In the genomic region with DNA sequence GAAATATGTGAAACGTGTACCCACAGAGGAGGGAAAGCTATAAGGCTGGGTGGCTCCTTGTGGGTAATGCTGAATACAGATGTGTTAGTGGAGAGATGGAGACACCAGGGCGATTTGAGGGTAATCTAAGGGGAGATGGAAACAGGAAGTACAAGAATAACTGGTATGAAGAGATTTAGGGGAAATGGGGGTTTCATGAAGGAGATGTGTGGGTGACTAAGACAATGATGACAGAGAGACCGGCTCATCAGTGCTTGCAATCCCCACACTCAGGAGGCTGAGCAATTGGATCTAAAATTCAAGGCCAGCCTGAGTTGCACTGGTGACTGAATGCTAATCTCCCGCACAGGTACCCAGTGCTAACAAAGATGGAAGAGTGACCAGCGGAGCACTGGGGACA, we compare ENCODE assay signal across 9 mouse cellular contexts. TPM values are rescaled to one million over a fixed set of nuclear protein-coding genes. Genes with fewer than 3 reads are reported as not detected.
DNase-seq lines count a peak whose midpoint lies in the region; ATAC-seq and TF ChIP-seq lines count a peak whose summit lies in the region.
"Had no signal": no experiment of that assay in that cellular context is flagged by ENCODE, and none has a peak within 500 bp of the region (broad histone marks: within the 10 kb centered on the region; RNA-seq: fewer than 3 reads in every experiment).

No protein-coding gene starts in this region.

- H3K27ac ChIP-seq in heart, embryonic 12.5 days (ENCODE audit: poor library complexity, severe bottlenecking) = no peak overlapping the region
- H3K27ac ChIP-seq in hindbrain, embryonic 14.5 days = no peak overlapping the region
- H3K27ac ChIP-seq in midbrain, embryonic 10.5 days (replicated peaks) = no peak overlapping the region

- peaks cover 16% of the 10 kb centered on the region for H3K36me3 ChIP-seq in heart, embryonic 12.5 days
- peaks cover 26% of the 10 kb centered on the region for H3K36me3 ChIP-seq in G1E (replicated peaks)
- peaks cover 8% of the 10 kb centered on the region for H3K36me3 ChIP-seq in hindbrain, embryonic 14.5 days (replicated peaks; ENCODE audit: control insufficient read depth, insufficient read depth)
- peaks cover 20% of the 10 kb centered on the region for H3K36me3 ChIP-seq in midbrain, embryonic 10.5 days

- ATAC-seq in heart, embryonic 12.5 days (ENCODE audit: insufficient number of reproducible peaks, low FRiP score) = no peak
- ATAC-seq in G1E (ENCODE audit: extremely low read depth, insufficient number of reproducible peaks, low FRiP score, poor library complexity, severe bottlenecking) = no peak
- ATAC-seq in hindbrain, embryonic 14.5 days (ENCODE audit: low FRiP score) = no peak

- TF ChIP-seq CTCF in G1E (IDR thresholded peaks at IDR 0.05; ENCODE audit: low read depth, low read length) = no peak

- H3K27me3 ChIP-seq in heart, embryonic 12.5 days (replicated peaks) = no peaks in the 10 kb centered on the region
- H3K27me3 ChIP-seq in G1E (ENCODE audit: insufficient read depth, low read length) = no peaks in the 10 kb centered on the region
- H3K27me3 ChIP-seq in hindbrain, embryonic 14.5 days (ENCODE audit: control insufficient read depth, insufficient read depth, low read length) = no peaks in the 10 kb centered on the region
- H3K27me3 ChIP-seq in midbrain, embryonic 10.5 days (ENCODE audit: low read depth, poor library complexity, severe bottlenecking) = no peaks in the 10 kb centered on the region

- peak overlapping the region; percentile 83 for H3K4me3 ChIP-seq in heart, embryonic 12.5 days
- peak overlapping the region; percentile 81 for H3K4me3 ChIP-seq in G1E (ENCODE audit: low read depth, low read length)
- H3K4me3 ChIP-seq in hindbrain, embryonic 14.5 days (replicated peaks; ENCODE audit: low read length) = peak overlapping the region; percentile 76
- H3K4me3 ChIP-seq in midbrain, embryonic 10.5 days = peak overlapping the region; percentile 84

- no peak for DNase-seq in heart, adult 11 months
- no peak for DNase-seq in G1E (ENCODE audit: low spot score)
- no peak for DNase-seq in hindbrain, embryonic 14.5 days (ENCODE audit: low spot score)
- no peak for DNase-seq in midbrain, embryonic 10.5 days (ENCODE audit: low spot score)
- DNase-seq in layer of hippocampus, postnatal 14 days (ENCODE audit: low spot score in 2 of 2) = no peak
- DNase-seq in adipocyte (ENCODE audit: low spot score) = no peak
- no peak for DNase-seq in layer of hippocampus, adult 18-20 months (ENCODE audit: low spot score in 2 of 2)

- H3K9me3 ChIP-seq in heart, embryonic 12.5 days (replicated peaks) = no peaks in the 10 kb centered on the region
- no peaks in the 10 kb centered on the region for H3K9me3 ChIP-seq in G1E (replicated peaks)
- no peaks in the 10 kb centered on the region for H3K9me3 ChIP-seq in hindbrain, embryonic 14.5 days (ENCODE audit: control insufficient read depth, low read length)
- H3K9me3 ChIP-seq in midbrain, embryonic 10.5 days (replicated peaks) = no peaks in the 10 kb centered on the region

- 53% methylated on average over 5 of the region's 5 CpGs for WGBS in heart, embryonic 12.5 days
- WGBS in hindbrain, embryonic 14.5 days = 62% methylated on average over 5 of the region's 5 CpGs
- 58% methylated on average over 5 of the region's 5 CpGs for WGBS in midbrain, embryonic 10.5 days

- peaks cover 9% of the 10 kb centered on the region for H3K4me1 ChIP-seq in heart, embryonic 12.5 days (replicated peaks)
- peaks cover 37% of the 10 kb centered on the region for H3K4me1 ChIP-seq in G1E (ENCODE audit: insufficient read depth, low read depth, low read length)
- peaks cover 17% of the 10 kb centered on the region for H3K4me1 ChIP-seq in hindbrain, embryonic 14.5 days (replicated peaks; ENCODE audit: control insufficient read depth, insufficient read depth, low read length)
- peaks cover 30% of the 10 kb centered on the region for H3K4me1 ChIP-seq in midbrain, embryonic 10.5 days

- peak overlapping the region; percentile 88; the same call in 1 of the 2 replicates for H3K9ac ChIP-seq in heart, embryonic 12.5 days
- H3K9ac ChIP-seq in hindbrain, embryonic 14.5 days = peak overlapping the region; percentile 62; the same call in 1 of the 2 replicates

- peak overlapping the region; percentile 90 for H3K4me2 ChIP-seq in heart, embryonic 12.5 days
- H3K4me2 ChIP-seq in hindbrain, embryonic 14.5 days (replicated peaks) = peak overlapping the region; percentile 81

RNA-seq across cellular contexts. Expression of gene Pld3, which starts 0.9 kb away (rescaled TPM):
- polyA plus RNA-seq in heart, embryonic 12.5 days (2016; fragmentation: Nextera tagmentation; extraction: Ambion mirVana) = 59.5 and 63.4 TPM in 2 replicates
- 10.5 and 16.0 TPM in 2 replicates for total RNA-seq in G1E (2014; fragmentation: Nextera tagmentation)
- 7.2 TPM in 2 replicates for total RNA-seq in G1E (2017)
- 19.5 and 23.1 TPM in 2 replicates for polyA plus RNA-seq in G1E (2012)
- polyA plus RNA-seq in hindbrain, embryonic 14.5 days (2014; fragmentation: Nextera tagmentation; extraction: Ambion mirVana) = 156 and 193 TPM in 2 replicates
- 52.0 and 61.2 TPM in 2 replicates for polyA plus RNA-seq in midbrain, embryonic 10.5 days (2016; fragmentation: Nextera tagmentation; extraction: Ambion mirVana)
- total RNA-seq in layer of hippocampus, postnatal 14 days (2021) = 100 to 1,000 TPM; 585 to 592 TPM
- 100 to 1,000 TPM; 575 to 580 TPM for total RNA-seq in layer of hippocampus, adult 18-20 months (2021)

RNA-seq across cellular contexts. Expression of gene 2310022A10Rik, which starts 1.0 kb away (rescaled TPM):
- 36.4 and 37.4 TPM in 2 replicates for polyA plus RNA-seq in heart, embryonic 12.5 days (2016; fragmentation: Nextera tagmentation; extraction: Ambion mirVana)
- total RNA-seq in G1E (2014; fragmentation: Nextera tagmentation) = 18.8 and 26.0 TPM in 2 replicates
- 5.2 and 10.0 TPM in 2 replicates for total RNA-seq in G1E (2017)
- 61.2 and 61.5 TPM in 2 replicates for polyA plus RNA-seq in G1E (2012)
- polyA plus RNA-seq in hindbrain, embryonic 14.5 days (2014; fragmentation: Nextera tagmentation; extraction: Ambion mirVana) = 25.1 and 26.4 TPM in 2 replicates
- 37.3 and 39.3 TPM in 2 replicates for polyA plus RNA-seq in midbrain, embryonic 10.5 days (2016; fragmentation: Nextera tagmentation; extraction: Ambion mirVana)
- 10 to 100 TPM; 20.8 to 21.4 TPM for total RNA-seq in layer of hippocampus, postnatal 14 days (2021)
- 10 to 100 TPM; 24.7 to 26.5 TPM for total RNA-seq in layer of hippocampus, adult 18-20 months (2021)

RNA-seq across cellular contexts. Expression of gene Hipk4, which starts 29.0 kb away (rescaled TPM):
- polyA plus RNA-seq in heart, embryonic 12.5 days (2016; fragmentation: Nextera tagmentation; extraction: Ambion mirVana) = 0.31 and 0.39 TPM in 2 replicates
- total RNA-seq in G1E (2014; fragmentation: Nextera tagmentation) = 0.38 TPM in 1 of 2 replicates, not detected in the other
- 0.11 and 0.12 TPM in 2 replicates for total RNA-seq in G1E (2017)
- polyA plus RNA-seq in G1E (2012) = 0.09 and 0.11 TPM in 2 replicates
- polyA plus RNA-seq in hindbrain, embryonic 14.5 days (2014; fragmentation: Nextera tagmentation; extraction: Ambion mirVana) = 1.2 and 1.5 TPM in 2 replicates
- 0.33 and 0.52 TPM in 2 replicates for polyA plus RNA-seq in midbrain, embryonic 10.5 days (2016; fragmentation: Nextera tagmentation; extraction: Ambion mirVana)
- under 1 TPM in 1 of 2 experiments, not detected in 1; 0.35 TPM for total RNA-seq in layer of hippocampus, postnatal 14 days (2021)
- total RNA-seq in layer of hippocampus, adult 18-20 months (2021) = not detected
- total RNA-seq: layer of hippocampus, postnatal 36 days had no signal

RNA-seq across cellular contexts. Expression of gene Akt2, which starts 39.3 kb away (rescaled TPM):
- polyA plus RNA-seq in heart, embryonic 12.5 days (2016; fragmentation: Nextera tagmentation; extraction: Ambion mirVana) = 85.0 and 89.4 TPM in 2 replicates
- 69.0 and 84.8 TPM in 2 replicates for total RNA-seq in G1E (2014; fragmentation: Nextera tagmentation)
- total RNA-seq in G1E (2017) = 41.7 and 42.1 TPM in 2 replicates
- polyA plus RNA-seq in G1E (2012) = 46.0 and 52.4 TPM in 2 replicates
- polyA plus RNA-seq in hindbrain, embryonic 14.5 days (2014; fragmentation: Nextera tagmentation; extraction: Ambion mirVana) = 51.1 and 62.7 TPM in 2 replicates
- polyA plus RNA-seq in midbrain, embryonic 10.5 days (2016; fragmentation: Nextera tagmentation; extraction: Ambion mirVana) = 85.9 and 89.4 TPM in 2 replicates
- 100 to 1,000 TPM in 1 of 2 experiments, 10 to 100 TPM in 1; 93.7 to 103 TPM for total RNA-seq in layer of hippocampus, postnatal 14 days (2021)
- total RNA-seq in layer of hippocampus, adult 18-20 months (2021) = 100 to 1,000 TPM in 1 of 2 experiments, 10 to 100 TPM in 1; 88.8 to 103 TPM

RNA-seq across cellular contexts. Expression of gene Prx, which starts 52.9 kb away (rescaled TPM):
- 3.3 and 3.5 TPM in 2 replicates for polyA plus RNA-seq in heart, embryonic 12.5 days (2016; fragmentation: Nextera tagmentation; extraction: Ambion mirVana)
- total RNA-seq in G1E (2014; fragmentation: Nextera tagmentation) (1.5 and 1.7 TPM in 2 replicates), G1E (2017) (0.93 and 1.3 TPM in 2 replicates)
- 2.3 and 2.7 TPM in 2 replicates for polyA plus RNA-seq in G1E (2012)
- polyA plus RNA-seq in hindbrain, embryonic 14.5 days (2014; fragmentation: Nextera tagmentation; extraction: Ambion mirVana) = 0.50 and 0.93 TPM in 2 replicates
- 2.3 and 2.5 TPM in 2 replicates for polyA plus RNA-seq in midbrain, embryonic 10.5 days (2016; fragmentation: Nextera tagmentation; extraction: Ambion mirVana)
- under 1 TPM; 0.65 to 0.98 TPM for total RNA-seq in layer of hippocampus, postnatal 14 days (2021)
- total RNA-seq in layer of hippocampus, adult 18-20 months (2021) = under 1 TPM; 0.25 to 0.35 TPM
